Mouse (Mus musculus) heart, adult 8-10 months (tissue): ENCODE measurements around the gene Dnajc28. TPM values are rescaled to one million over a fixed set of nuclear protein-coding genes. Genes with fewer than 3 reads are reported as not detected.

Source experiments
- DNase-seq: peaks from one replicate; pipeline ENCODE4 v3.0.0; 2022; ENCODE audit warnings: low spot score
- total RNA-seq, 4 experiments: library from RNA; stranded (reverse); gene quantifications; 2 replicates each; pipeline ENCODE4 v1.2.4; 2022

Gene Dnajc28
- total RNA-seq, 4 experiments from 2014 or later = 34.1 to 41.5 (median 39.8) TPM

- DNase-seq = no peak
These were observed 30.1 kb downstream of the Dnajc28 start for GRCm38 (mm10) chr16:91588703-91589102.

DNA sequence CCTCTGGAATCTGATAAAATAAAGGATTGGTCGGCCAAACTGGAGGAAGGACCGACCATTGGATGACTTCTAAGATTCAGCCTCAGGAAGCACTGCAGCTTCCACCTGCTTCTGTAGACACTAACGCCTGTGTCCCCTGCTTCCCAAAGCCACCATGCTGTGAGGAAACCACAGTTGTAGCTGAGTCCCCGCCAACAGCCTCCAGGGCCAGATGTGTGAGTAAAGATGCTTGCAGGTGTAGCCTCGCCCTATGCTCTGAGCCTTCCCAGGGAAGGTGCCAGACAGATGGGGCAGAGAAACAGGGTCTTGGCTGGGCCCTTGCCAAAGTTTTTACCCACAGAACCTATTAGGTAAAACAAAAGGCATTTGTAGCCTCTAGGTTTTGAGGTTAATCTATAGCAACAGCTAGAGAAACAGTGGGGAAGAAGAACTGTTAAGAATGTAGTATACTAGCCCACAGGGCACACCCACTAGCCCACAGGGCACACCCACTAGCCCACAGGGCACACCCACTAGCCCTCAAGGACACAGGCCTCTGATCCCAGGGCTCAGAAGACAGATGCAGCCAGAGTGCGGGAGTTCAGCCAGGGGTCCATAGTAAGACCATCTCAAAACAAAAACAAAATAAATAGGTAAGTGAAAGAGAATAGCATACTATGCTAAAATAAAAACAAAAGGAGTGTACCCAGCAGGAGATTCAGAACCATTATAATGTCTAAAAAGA is 30.9 kb downstream of the Dnajc28 start:
- no peak for DNase-seq

DNA sequence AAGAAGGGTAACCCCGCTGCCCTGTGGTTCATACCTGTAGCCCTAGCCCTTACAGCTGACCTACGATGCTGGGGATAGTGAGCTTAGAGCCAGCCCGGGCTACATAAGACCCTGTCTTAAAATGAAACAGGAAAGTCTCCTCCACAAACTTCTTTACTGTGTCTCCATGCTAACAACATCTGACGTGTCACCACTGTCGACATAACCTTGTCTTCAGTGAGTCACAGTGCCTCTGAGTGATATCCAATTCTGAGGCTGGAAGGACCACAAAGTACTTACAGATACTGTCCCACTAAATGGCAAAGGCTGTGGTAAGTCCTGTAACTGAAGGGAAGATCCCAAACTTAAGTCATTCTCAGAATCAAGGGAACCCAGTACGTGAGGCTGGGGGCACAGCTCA is 32.6 kb downstream of the Dnajc28 start:
- no peak for DNase-seq

GRCm38 (mm10) chr16:91585617-91586016 is 33.2 kb downstream of the Dnajc28 start:
- DNase-seq = no peak

GRCm38 (mm10) chr16:91582307-91582706 is 36.5 kb downstream of the Dnajc28 start:
- no peak for DNase-seq

DNA sequence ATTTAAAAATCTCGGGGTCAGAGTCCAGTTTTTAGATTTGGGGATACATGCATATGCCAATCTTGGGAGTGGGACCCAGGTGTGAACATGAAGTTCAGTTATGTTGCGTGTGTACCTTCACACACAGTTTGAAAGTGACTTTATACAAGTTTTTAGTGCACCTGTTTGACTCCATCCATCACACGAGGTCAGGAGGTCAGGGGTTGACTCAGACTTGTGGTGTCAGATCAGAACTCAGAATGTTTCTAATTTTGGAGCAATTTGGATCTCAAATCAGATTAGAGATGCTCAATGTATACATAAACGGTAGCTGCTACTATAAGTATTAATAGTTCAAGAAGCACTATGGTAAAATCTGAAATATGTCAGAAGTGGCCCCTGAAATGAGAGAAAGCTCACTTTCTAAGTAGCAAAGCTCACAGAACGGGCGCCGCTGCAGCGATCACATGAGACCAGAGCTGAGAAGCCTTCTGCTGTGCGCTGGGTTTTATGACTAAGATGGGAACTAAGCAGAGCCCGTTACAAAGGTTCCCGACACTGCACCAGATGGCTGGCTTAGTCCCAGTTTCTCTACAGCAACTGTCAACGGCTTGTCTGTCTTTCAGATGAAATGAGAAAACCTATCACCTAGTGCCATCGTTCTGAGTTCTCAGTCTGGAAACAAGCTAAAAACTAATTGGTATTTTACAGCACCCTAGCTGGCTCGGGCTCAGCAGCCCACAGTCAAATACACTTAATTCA is 39.7 kb downstream of the Dnajc28 start:
- no peak for DNase-seq

GRCm38 (mm10) chr16:91575151-91575550 is 43.7 kb downstream of the Dnajc28 start:
- no peak for DNase-seq

GRCm38 (mm10) chr16:91571105-91571504 is 47.7 kb downstream of the Dnajc28 start:
- no peak for DNase-seq

GRCm38 (mm10) chr16:91568960-91569359 is 49.9 kb downstream of the Dnajc28 start:
- no peak for DNase-seq

GRCm38 (mm10) chr16:91566002-91566401 is 52.8 kb downstream of the Dnajc28 start:
- DNase-seq = no peak

DNA sequence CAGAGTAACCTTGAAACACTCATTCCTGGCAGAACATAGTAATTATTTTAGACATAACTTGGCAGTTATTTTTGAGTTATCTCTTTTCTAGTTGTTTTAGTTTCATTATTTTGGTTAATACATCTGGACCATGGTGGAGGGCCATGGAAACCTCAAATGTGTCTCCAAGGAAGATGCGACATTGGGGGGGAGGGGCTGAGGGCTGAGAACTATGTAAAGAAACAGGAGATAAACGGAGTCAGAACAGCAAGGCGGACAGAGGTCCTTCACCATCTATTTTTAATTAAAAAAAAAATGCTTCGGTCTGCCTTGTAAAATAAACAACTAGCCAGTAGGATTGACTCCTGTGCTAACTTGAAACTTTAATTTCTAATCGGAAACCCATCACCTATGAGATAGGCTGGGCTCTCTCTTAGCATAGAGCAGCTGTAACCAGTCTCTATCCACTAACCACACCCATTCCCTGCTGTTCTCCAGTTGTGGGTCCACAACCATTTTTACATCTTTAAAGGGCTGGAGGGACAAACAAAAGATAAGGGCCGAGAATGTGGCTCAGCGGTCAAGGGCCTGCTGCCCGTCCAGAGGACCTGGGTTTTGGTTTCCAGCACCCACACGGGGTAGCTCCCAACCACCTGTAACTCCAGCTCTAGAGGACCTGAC is 53.4 kb downstream of the Dnajc28 start:
- no peak for DNase-seq

- DNase-seq = no peak
These were observed 54.1 kb downstream of the Dnajc28 start for GRCm38 (mm10) chr16:91564580-91565291.

Other genes starting within 250 kb of the Dnajc28 start
- gene Ifnar2, start 246.2 kb downstream of the Dnajc28 start, total RNA-seq = 10 to 100 TPM; 27.6 to 35.3 (median 32.6) TPM
- gene Gm21970, start 227.3 kb downstream of the Dnajc28 start, total RNA-seq = not detected
- gene Il10rb, start 212.9 kb downstream of the Dnajc28 start, total RNA-seq = 100 to 1,000 TPM; 116 to 131 (median 129) TPM
- 10 to 100 TPM; 18.7 to 28.6 (median 22.0) TPM for gene Ifnar1, start 133.8 kb downstream of the Dnajc28 start, total RNA-seq
- gene Ifngr2, start 72.0 kb downstream of the Dnajc28 start, total RNA-seq = 100 to 1,000 TPM; 122 to 145 (median 132) TPM
- 10 to 100 TPM; 49.1 to 56.7 (median 50.9) TPM for gene Tmem50b, start 21.2 kb downstream of the Dnajc28 start, total RNA-seq
- gene Gart, start 27.9 kb upstream of the Dnajc28 start, total RNA-seq = 10 to 100 TPM; 72.7 to 86.8 (median 73.1) TPM
- gene Son, start 28.5 kb upstream of the Dnajc28 start, total RNA-seq = 100 to 1,000 TPM; 119 to 148 (median 131) TPM
- 1 to 10 TPM; 2.9 to 6.0 (median 3.5) TPM for gene Donson, start 69.7 kb upstream of the Dnajc28 start, total RNA-seq
- 10 to 100 TPM; 26.0 to 30.4 (median 27.1) TPM for gene Cryzl1, start 109.9 kb upstream of the Dnajc28 start, total RNA-seq
- gene Itsn1, start 110.3 kb upstream of the Dnajc28 start, total RNA-seq = 10 to 100 TPM; 50.2 to 64.1 (median 53.3) TPM